Mouse (Mus musculus) layer of hippocampus, postnatal 25 days (tissue): ENCODE data around the gene C3. TPM values are rescaled to one million over a fixed set of nuclear protein-coding genes. Genes with fewer than 3 reads are reported as not detected.

ENCODE experiments used
- DNase-seq, 2 experiments: peaks; one replicate each; pipeline ENCODE4 v3.0.0; 2022; ENCODE audit warnings: mixed read lengths in 2 of 2, low spot score in 1 of 2; ENCODE audit errors: extremely low spot score in 1 of 2
- microRNA-seq, 2 experiments: library from miRNA; unstranded; fragments of <30 nt; microRNA quantifications; one replicate each; pipeline ENCODE4 v1.2.0; 2021
- total RNA-seq, 2 experiments: library from RNA; stranded (reverse); gene quantifications; 2 replicates each; pipeline ENCODE4 v1.2.3; 2021

The C3 gene
- total RNA-seq, 2 experiments from 2014 or later = 0.98 to 1.3 TPM

DNA sequence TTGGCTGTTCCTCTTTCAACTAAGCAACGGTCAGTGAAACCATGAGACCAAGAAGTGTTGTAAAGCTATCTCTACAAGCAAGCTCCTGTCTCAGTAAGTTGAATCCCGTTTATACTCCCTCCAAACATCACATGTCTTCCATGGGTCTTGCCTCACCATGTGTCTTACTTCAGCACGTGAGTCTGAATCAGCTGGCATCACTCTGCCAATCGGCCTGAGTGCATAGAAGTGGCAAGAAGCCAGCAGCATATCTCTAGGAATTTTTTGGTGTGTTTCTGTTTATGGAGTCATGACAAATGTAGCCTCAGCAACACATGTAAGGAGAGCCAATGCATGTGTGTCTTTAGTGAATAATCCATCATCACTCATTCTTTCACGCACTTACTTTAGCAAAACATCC lies 55.6 kb downstream of the C3 start:
- DNase-seq = no peak

DNA sequence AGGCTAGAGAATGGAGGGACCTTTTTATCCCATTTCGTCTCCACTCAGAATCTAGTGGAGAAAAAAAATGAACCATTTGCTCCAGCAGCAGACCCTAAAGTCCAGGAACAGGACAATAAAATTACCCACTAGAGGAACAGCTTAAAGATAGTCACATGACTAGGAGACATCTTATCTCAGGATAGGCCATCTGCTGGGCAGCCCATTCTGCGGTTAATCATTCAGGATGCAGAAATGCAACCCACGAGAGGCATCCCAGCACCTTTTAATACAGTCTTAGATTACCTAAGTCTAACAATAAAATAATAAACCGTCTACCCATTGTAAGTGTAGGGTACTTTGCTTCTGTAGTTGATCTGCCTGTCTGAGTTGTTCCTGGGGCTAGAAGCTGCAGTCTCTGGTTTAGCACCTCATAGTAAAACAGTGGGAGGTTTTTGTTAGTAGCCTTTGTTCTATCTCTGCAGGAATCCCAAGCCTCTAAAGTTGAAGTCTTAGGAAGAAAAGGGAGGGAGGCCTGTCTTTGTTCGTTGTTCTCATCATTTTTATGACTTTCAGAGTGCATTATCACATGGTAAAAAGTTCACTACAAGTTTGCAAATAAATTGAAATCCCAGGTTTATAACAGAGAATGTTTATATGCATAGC lies 57.2 kb downstream of the C3 start:
- no peak for DNase-seq

DNA sequence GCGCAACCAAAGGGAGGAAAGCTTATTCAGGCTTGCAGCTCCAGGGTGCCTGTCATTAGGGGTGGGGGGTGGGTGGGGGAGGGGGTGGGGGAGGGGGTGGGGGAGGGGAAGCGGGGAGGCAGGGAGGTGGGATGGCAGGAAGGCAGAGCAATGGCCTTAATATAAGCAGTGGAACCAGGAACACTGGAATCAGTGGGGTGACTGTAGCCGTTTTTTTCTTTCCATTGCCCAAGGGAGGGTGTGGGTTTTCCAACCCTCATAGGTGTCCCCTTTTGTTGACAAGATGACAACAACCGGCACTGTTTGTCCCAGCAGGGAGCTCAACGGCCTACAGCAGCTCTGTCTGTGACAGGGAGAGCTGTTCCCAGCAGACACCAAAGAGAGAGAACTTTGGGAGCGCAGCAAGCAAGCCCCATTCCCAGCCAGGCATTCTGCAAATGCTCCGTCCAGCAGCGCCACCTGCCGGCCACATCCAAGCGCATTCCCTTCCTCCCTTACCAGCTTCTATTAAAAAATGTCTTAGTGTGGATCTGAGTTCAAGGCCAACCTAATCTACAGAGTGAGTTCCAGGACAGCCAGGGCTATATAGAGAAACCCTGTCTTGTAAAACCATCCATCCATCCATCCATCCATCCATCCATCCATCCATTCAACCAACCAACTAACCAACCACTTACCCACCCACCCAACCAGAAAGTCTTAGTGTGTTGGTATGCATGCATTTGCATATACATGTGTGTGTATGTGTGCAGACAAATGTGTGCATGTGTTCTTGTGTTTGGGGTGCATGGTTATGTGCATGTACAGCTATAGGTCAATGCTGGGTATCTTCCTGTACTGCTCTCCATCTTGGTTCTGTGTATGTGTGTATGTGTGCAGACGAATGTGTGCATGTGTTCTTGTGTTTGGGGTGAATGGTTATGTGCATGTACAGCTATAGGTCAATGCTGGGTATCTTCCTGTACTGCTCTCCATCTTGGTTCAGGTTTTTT lies 60.8 kb downstream of the C3 start:
- DNase-seq = peak; percentile 86 to 99

Small RNA genes within 50 kb of the gene (microRNA-seq; reads per million reads assigned to microRNA genes)
- gene Mir6978 = 0 reads per million in 2 experiments

Other genes with a start within 250 kb of the C3 start
- gene Acer1, start 246.0 kb downstream of the C3 start, total RNA-seq = not detected
- 10 to 100 TPM; 57.8 to 68.3 TPM for gene Clpp, start 237.8 kb downstream of the C3 start, total RNA-seq
- 10 to 100 TPM; 22.8 to 24.1 TPM for gene Alkbh7, start 230.8 kb downstream of the C3 start, total RNA-seq
- not detected for gene Pspn, start 228.1 kb downstream of the C3 start, total RNA-seq
- gene Gtf2f1, start 216.8 kb downstream of the C3 start, total RNA-seq = 10 to 100 TPM; 59.7 to 60.1 TPM
- gene Gm17949, start 216.7 kb downstream of the C3 start, total RNA-seq = not detected
- gene Khsrp, start 196.6 kb downstream of the C3 start, total RNA-seq = 100 to 1,000 TPM; 113 to 117 TPM
- under 1 TPM in 1 of 2 experiments, not detected in 1; 0.22 TPM for gene Slc25a41, start 186.5 kb downstream of the C3 start, total RNA-seq
- gene Crb3, start 169.0 kb downstream of the C3 start, total RNA-seq = under 1 TPM in 1 of 2 experiments, not detected in 1; 0.99 TPM
- gene Slc25a23, start 168.3 kb downstream of the C3 start, total RNA-seq = 100 to 1,000 TPM; 351 to 373 TPM
- 1 to 10 TPM in 1 of 2 experiments, under 1 TPM in 1; 0.47 to 2.0 TPM for gene Dennd1c, start 149.6 kb downstream of the C3 start, total RNA-seq
- gene Tubb4a, start 140.4 kb downstream of the C3 start, total RNA-seq = 100 to 1,000 TPM; 633 to 647 TPM
- gene Tnfsf9, start 122.8 kb downstream of the C3 start, total RNA-seq = under 1 TPM; 0.54 to 0.85 TPM
- under 1 TPM in 1 of 2 experiments, not detected in 1; 0.61 TPM for gene Cd70, start 78.4 kb downstream of the C3 start, total RNA-seq
- gene Tnfsf14, start 34.0 kb downstream of the C3 start, total RNA-seq = not detected
- gene Gpr108, start 20.3 kb upstream of the C3 start, total RNA-seq = 10 to 100 TPM; 20.4 to 23.3 TPM
- 1 to 10 TPM; 5.9 to 7.4 TPM for gene Trip10, start 21.3 kb upstream of the C3 start, total RNA-seq
- gene Vav1, start 51.0 kb upstream of the C3 start, total RNA-seq = 1 to 10 TPM; 3.3 to 3.5 TPM
- 1 to 10 TPM; 5.7 TPM for gene Adgre1, start 130.6 kb upstream of the C3 start, total RNA-seq